Mouse (Mus musculus) embryonic stem cell, embryonic (primary cell): ENCODE measurements at regions not wholly inside any gene's neighbourhood (a gene's known extent, or its start where the extent isn't known, plus 50 kb on each side); places are given as distances from the start of the nearest gene placed in this dataset.

Experiments used
- CTCF ChIA-PET, 4 experiments: fragments of 300-600 bp in 2 of 4; fragments of 350-600 bp in 2 of 4; sonication (Branson Sonifier 250); formaldehyde crosslinking; loops; one replicate each; lab custom pipeline; 2022; ENCODE audit warnings: inconsistent platforms in 2 of 4; lab: Charles Lee
- POLR2A ChIA-PET, 4 experiments: fragments of 300-600 bp in 2 of 4; fragments of 350-600 bp in 2 of 4; sonication (Branson Sonifier 250); formaldehyde crosslinking; loops; one replicate each; lab custom pipeline; 2022; ENCODE audit warnings: antibody characterized with exemption in 4 of 4, inconsistent platforms in 1 of 4; lab: Charles Lee

GRCm38 (mm10) chr13:52252303-52252702 lies 278.8 kb downstream of the Diras2 start:
- POLR2A ChIA-PET = no interaction called here
- CTCF ChIA-PET = interaction anchor here (0.6 to 5.8 kb wide), 40 partner anchors 9 to 619 kb away, joined by 3 to 59 read pairs (median 5); partner anchors contain the start of genes Diras2 (in 3 of the 4) and Gadd45g (in 1 of the 4)

- CTCF ChIA-PET = interaction anchor here (0.6 to 5.8 kb wide), 81 partner anchors 9 to 856 kb away, joined by 3 to 59 read pairs (median 5); partner anchors contain the start of genes Diras2 (in 3 of the 4), Gadd45g (in 1 of the 4) and Secisbp2 (in 1 of the 4)
- POLR2A ChIA-PET = interaction anchor here in 2 of 4 experiments (0.8 to 2.2 kb wide), 8 partner anchors 30 to 421 kb away, joined by 3 to 6 read pairs (median 3); partner anchors contain the start of gene Syk (in 1 of the 2)
Measured at GRCm38 (mm10) chr13:52252726-52253125, 278.4 kb downstream of the Diras2 start.

- CTCF ChIA-PET = interaction anchor here (0.5 to 5.8 kb wide), 89 partner anchors 10 to 1173 kb away, joined by 3 to 59 read pairs (median 4); partner anchors contain the start of genes Diras2 (in 3 of the 4), Gadd45g (in 1 of the 4), Secisbp2 (in 1 of the 4) and Syk (in 1 of the 4)
- POLR2A ChIA-PET = interaction anchor here in 2 of 4 experiments (0.8 to 2.2 kb wide), 8 partner anchors 30 to 421 kb away, joined by 3 to 6 read pairs (median 3); partner anchors contain the start of gene Syk (in 1 of the 2)
Measured at GRCm38 (mm10) chr13:52253138-52253537, 277.9 kb downstream of the Diras2 start.

- POLR2A ChIA-PET = interaction anchor here in 3 of 4 experiments (0.7 to 2.2 kb wide), 4 partner anchors 243 to 423 kb away, joined by 3 to 6 read pairs (median 4); partner anchors contain the start of genes Diras2 (in 1 of the 3) and Syk (in 1 of the 3)
Measured at GRCm38 (mm10) chr13:52254185-52254584, 276.9 kb downstream of the Diras2 start.

GRCm38 (mm10) chr13:52255697-52256096 lies 275.4 kb downstream of the Diras2 start:
- ChIA-PET POLR2A (no interaction called here), CTCF (interaction anchor here (0.6 to 5.8 kb wide), 21 partner anchors 20 to 727 kb away, joined by 3 to 59 read pairs (median 4); partner anchors contain the start of gene Diras2 (in 1 of the 4))

More at GRCm38 (mm10) chr13:52254185-52254584, 276.9 kb downstream of the Diras2 start:
- CTCF ChIA-PET = interaction anchor here (0.5 to 5.8 kb wide), 65 partner anchors 11 to 1079 kb away, joined by 3 to 59 read pairs (median 4); partner anchors contain the start of genes Diras2 (in 2 of the 4), Secisbp2 (in 1 of the 4) and Syk (in 1 of the 4)

- POLR2A ChIA-PET = interaction anchor here in 1 of 4 experiments (0.6 kb wide), 1 partner anchor 410 kb away, joined by 5 read pairs; no protein-coding TSS in a partner anchor
Measured at GRCm38 (mm10) chr13:52258373-52258772, 272.7 kb downstream of the Diras2 start.

GRCm38 (mm10) chr13:52262949-52263550 lies 268.0 kb downstream of the Diras2 start:
- ChIA-PET POLR2A (no interaction called here), CTCF (interaction anchor here in 2 of 4 experiments (0.6 to 1.1 kb wide), 3 partner anchors 12 to 389 kb away, joined by 3 to 4 read pairs (median 3); no protein-coding TSS in a partner anchor)

More at GRCm38 (mm10) chr13:52258373-52258772, 272.7 kb downstream of the Diras2 start:
- CTCF ChIA-PET = interaction anchor here in 3 of 4 experiments (0.6 to 1.8 kb wide), 3 partner anchors 9 to 271 kb away, joined by 3 to 4 read pairs (median 3); no protein-coding TSS in a partner anchor

GRCm38 (mm10) chr13:52268279-52268678 lies 262.8 kb downstream of the Diras2 start:
- POLR2A ChIA-PET = interaction anchor here in 1 of 4 experiments (0.6 kb wide), 1 partner anchor 160 kb away, joined by 3 read pairs; no protein-coding TSS in a partner anchor
- CTCF ChIA-PET = interaction anchor here in 1 of 4 experiments (1.6 kb wide), 1 partner anchor 15 kb away, joined by 3 read pairs; no protein-coding TSS in a partner anchor

GRCm38 (mm10) chr13:52273502-52274246 lies 257.4 kb downstream of the Diras2 start:
- POLR2A ChIA-PET = interaction anchor here in 1 of 4 experiments (0.7 kb wide), 1 partner anchor 85 kb away, joined by 3 read pairs; no protein-coding TSS in a partner anchor
- CTCF ChIA-PET = interaction anchor here in 3 of 4 experiments (0.5 to 1.6 kb wide), 4 partner anchors 15 to 21 kb away, joined by 3 to 5 read pairs (median 4); no protein-coding TSS in a partner anchor

- ChIA-PET POLR2A (interaction anchor here (0.6 to 1.7 kb wide), 5 partner anchors 256 to 346 kb away, joined by 3 to 5 read pairs (median 4); partner anchors contain the start of gene Diras2 (in 2 of the 4)), CTCF (interaction anchor here (0.5 to 3.1 kb wide), 68 partner anchors 9 to 1460 kb away, joined by 3 to 27 read pairs (median 4); partner anchors contain the start of gene Diras2 (in 4 of the 4))
Measured at GRCm38 (mm10) chr13:52275196-52275595, 255.9 kb downstream of the Diras2 start.

- ChIA-PET CTCF (interaction anchor here (0.5 to 3.1 kb wide), 71 partner anchors 8 to 1460 kb away, joined by 3 to 27 read pairs (median 4); partner anchors contain the start of gene Diras2 (in 4 of the 4)), POLR2A (interaction anchor here in 3 of 4 experiments (0.6 to 1.7 kb wide), 7 partner anchors 22 to 290 kb away, joined by 3 to 5 read pairs (median 4); partner anchors contain the start of gene Diras2 (in 2 of the 3))
Measured at GRCm38 (mm10) chr13:52275675-52276074, 255.4 kb downstream of the Diras2 start.

- ChIA-PET POLR2A (no interaction called here), CTCF (interaction anchor here (0.5 to 3.1 kb wide), 5 partner anchors 24 to 1283 kb away, joined by 3 to 16 read pairs (median 13); no protein-coding TSS in a partner anchor)
Measured at GRCm38 (mm10) chr13:52277195-52277594, 253.9 kb downstream of the Diras2 start.

- ChIA-PET POLR2A (no interaction called here), CTCF (interaction anchor here in 1 of 4 experiments (1.2 kb wide), 1 partner anchor 197 kb away, joined by 3 read pairs; no protein-coding TSS in a partner anchor)
Measured at GRCm38 (mm10) chr13:52278831-52279230, 252.2 kb downstream of the Diras2 start.

- ChIA-PET POLR2A (no interaction called here), CTCF (interaction anchor here in 1 of 4 experiments (1.2 kb wide), 1 partner anchor 197 kb away, joined by 3 read pairs; no protein-coding TSS in a partner anchor)
Measured at GRCm38 (mm10) chr13:52279281-52279969, 251.7 kb downstream of the Diras2 start.

GRCm38 (mm10) chr13:52279970-52280348 lies 251.1 kb downstream of the Diras2 start:
- ChIA-PET CTCF (interaction anchor here in 2 of 4 experiments (1.1 to 1.8 kb wide), 2 partner anchors 27 to 349 kb away, joined by 3 read pairs; no protein-coding TSS in a partner anchor), POLR2A (no interaction called here)

- POLR2A ChIA-PET = interaction anchor here in 1 of 4 experiments (1.0 kb wide), 1 partner anchor 281 kb away, joined by 3 read pairs; no protein-coding TSS in a partner anchor
Measured at GRCm38 (mm10) chr13:52281271-52281670, 249.8 kb downstream of the Diras2 start.

More at GRCm38 (mm10) chr13:52281271-52281670, 249.8 kb downstream of the Diras2 start:
- CTCF ChIA-PET = interaction anchor here (0.6 to 1.8 kb wide), 9 partner anchors 26 to 457 kb away, joined by 3 to 8 read pairs (median 3); no protein-coding TSS in a partner anchor
